Mouse (Mus musculus) hindbrain, embryonic 13.5 days (tissue): ENCODE data around the gene Ruvbl1. TPM values are rescaled to one million over a fixed set of nuclear protein-coding genes. Genes with fewer than 3 reads are reported as not detected.

Experiments
- ATAC-seq: fragments of 200-750 bp; cut with Nextera tagmentation; 2 replicates; pipeline ENCODE4 v1.8.0; 2017; ENCODE audit warnings: moderate TSS enrichment; ENCODE audit not compliant: low FRiP score
- H3K27ac ChIP-seq: fragments of 300-500 bp; sonication (generic); 2 replicates; pipeline ENCODE4 v1.5.1; 2015; ENCODE audit warnings: inconsistent platforms, mild to moderate bottlenecking, moderate library complexity
- H3K27me3 ChIP-seq: fragments of 300-500 bp; sonication (generic); 2 replicates; pipeline ENCODE4 v1.6.1; 2015; ENCODE audit warnings: mild to moderate bottlenecking, inconsistent platforms
- H3K36me3 ChIP-seq: fragments of 300-500 bp; sonication (generic); 2 replicates; pipeline ENCODE4 v1.6.1; 2015; ENCODE audit warnings: mild to moderate bottlenecking, inconsistent platforms
- H3K4me1 ChIP-seq: fragments of 300-500 bp; sonication (generic); replicated peaks from 2 replicates; pipeline ENCODE4 v1.6.1; 2015; ENCODE audit warnings: inconsistent platforms
- H3K4me2 ChIP-seq: fragments of 300-500 bp; sonication (generic); 2 replicates; pipeline ENCODE4 v1.6.1; 2015; ENCODE audit warnings: inconsistent platforms, mild to moderate bottlenecking, moderate library complexity
- H3K4me3 ChIP-seq: fragments of 300-500 bp; sonication (generic); 2 replicates; pipeline ENCODE4 v1.5.1; 2015; ENCODE audit warnings: mild to moderate bottlenecking, inconsistent platforms
- H3K9ac ChIP-seq: fragments of 300-500 bp; sonication (generic); 2 replicates; pipeline ENCODE4 v1.6.1; 2015; ENCODE audit warnings: mild to moderate bottlenecking, inconsistent platforms
- H3K9me3 ChIP-seq: fragments of 300-500 bp; sonication (generic); 2 replicates; pipeline ENCODE4 v1.6.1; 2016; ENCODE audit warnings: inconsistent platforms
- WGBS: fragments of 180-500 bp; shearing (Covaris S2); methylation state at CpG from one replicate; pipeline ENCODE4 v1.1.7; 2015; 5-methylcytosine and 5-hydroxymethylcytosine counted together
- polyA plus RNA-seq: library from polyadenylated mRNA; unstranded; fragments of >200 nt; fragmentation: Nextera tagmentation; extraction: Ambion mirVana; gene quantifications from 2 replicates; pipeline ENCODE4 v1.2.1, GENCODE M21; 2015

Ruvbl1 gene
- polyA plus RNA-seq, result 93.7 and 95.4 TPM in 2 replicates

DNA sequence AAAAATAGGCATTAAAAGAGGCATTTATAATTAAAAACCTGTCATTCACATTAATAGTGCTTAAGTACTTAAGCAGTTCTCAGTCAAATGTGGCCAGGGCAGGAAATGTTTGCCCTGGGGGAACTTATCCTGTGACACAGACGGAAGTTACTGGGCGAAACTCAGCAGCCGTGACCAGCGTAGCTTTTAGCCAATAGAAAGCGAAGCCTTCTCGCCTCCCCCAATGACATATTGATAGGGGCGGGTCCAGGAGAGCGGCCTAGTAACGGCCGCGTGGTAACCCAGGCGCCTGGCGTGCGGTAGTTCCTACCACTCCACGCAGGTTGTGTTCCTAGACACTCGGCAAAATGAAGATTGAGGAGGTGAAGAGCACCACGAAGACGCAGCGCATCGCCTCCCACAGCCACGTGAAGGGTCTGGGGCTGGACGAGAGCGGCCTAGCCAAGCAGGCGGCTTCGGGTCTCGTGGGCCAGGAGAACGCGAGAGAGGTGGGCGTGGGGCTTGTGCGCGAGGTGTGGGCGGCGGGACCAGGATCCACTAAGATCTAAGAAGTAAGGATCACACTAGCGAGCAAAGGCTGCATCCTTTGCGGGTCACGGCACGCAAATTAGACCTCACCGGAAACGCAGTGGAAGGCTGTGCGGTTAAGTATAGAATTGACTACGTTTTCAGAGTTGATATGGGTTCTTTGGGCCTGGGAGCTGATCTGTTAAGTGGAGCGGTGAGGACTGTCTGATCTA is at the start of gene Ruvbl1:
TSS of gene Ruvbl1 (plus strand) at position 229 of the 740 bp plus-strand sequence.
- WGBS, result under 1% methylated on average over 42 of the region's 42 CpGs
- ATAC-seq, result peak; percentile 100
- H3K9me3 ChIP-seq, result no peaks in the 10 kb centered on the region
- H3K9ac ChIP-seq, result peak within 1 kb of the TSS; percentile 83
- H3K27me3 ChIP-seq, result 0 out of 2 replicates have a peak, but pooled peaks cover 7% of the 10 kb centered on the region
- peak within 1 kb of the TSS; percentile 72 for H3K4me3 ChIP-seq
- H3K36me3 ChIP-seq, result peaks cover 30% of the 10 kb centered on the region
- peak within 1 kb of the TSS; percentile 89 for H3K4me2 ChIP-seq
- peaks cover 19% of the 10 kb centered on the region for H3K4me1 ChIP-seq
- H3K27ac ChIP-seq, result peak within 1 kb of the TSS; percentile 20; the same call in 1 of the 2 replicates

DNA sequence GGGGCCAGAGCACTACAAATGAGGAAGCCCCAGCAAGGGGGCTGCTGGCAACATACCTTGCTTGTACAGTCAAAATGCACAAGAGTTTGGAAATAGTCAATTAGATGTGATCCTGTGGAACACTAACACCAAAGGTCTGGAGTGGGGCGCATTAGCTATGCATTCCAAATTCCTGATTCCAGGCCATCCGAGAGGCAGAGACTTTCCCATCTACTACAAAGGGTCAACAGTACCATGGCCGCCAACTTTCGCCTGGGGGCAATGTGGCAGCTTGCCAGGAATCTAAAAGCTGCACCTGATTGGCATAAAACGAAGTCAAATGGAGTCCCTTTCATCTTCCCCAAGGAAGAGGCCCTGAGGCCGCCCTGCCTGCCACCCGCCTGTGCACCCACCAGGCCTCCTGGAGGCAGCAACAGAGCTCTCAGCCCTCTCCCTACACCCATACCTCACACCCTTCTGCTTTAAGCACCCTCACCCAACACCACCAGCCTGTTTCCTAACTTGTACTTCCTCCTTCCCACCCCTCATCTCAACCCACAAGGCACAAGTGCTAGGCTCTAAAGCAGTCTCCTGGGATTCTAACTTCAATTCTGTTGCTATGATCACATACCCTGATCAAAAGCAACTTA is 49.0 kb upstream of the Ruvbl1 start:
- Histone ChIP-seq H3K36me3 (no peaks in the 10 kb centered on the region), H3K9ac (no peak overlapping the region), H3K4me1 (peaks cover 15% of the 10 kb centered on the region), H3K4me3 (no peak overlapping the region), H3K27me3 (no peaks in the 10 kb centered on the region), H3K27ac (no peak overlapping the region), H3K4me2 (no peak overlapping the region), H3K9me3 (no peaks in the 10 kb centered on the region)
- WGBS, result 44% methylated on average over 7 of the region's 7 CpGs
- no peak for ATAC-seq

GRCm38 (mm10) chr6:88431202-88431601 is 34.0 kb upstream of the Ruvbl1 start:
- no peaks in the 10 kb centered on the region for H3K9me3 ChIP-seq
- WGBS, result 42% methylated on average over 4 of the region's 4 CpGs
- no peak overlapping the region for H3K9ac ChIP-seq
- ATAC-seq, result no peak
- H3K36me3 ChIP-seq, result no peaks in the 10 kb centered on the region
- H3K27ac ChIP-seq, result no peak overlapping the region
- no peak overlapping the region for H3K4me3 ChIP-seq
- H3K4me2 ChIP-seq, result no peak overlapping the region
- H3K4me1 ChIP-seq, result no peaks in the 10 kb centered on the region
- H3K27me3 ChIP-seq, result no peaks in the 10 kb centered on the region

DNA sequence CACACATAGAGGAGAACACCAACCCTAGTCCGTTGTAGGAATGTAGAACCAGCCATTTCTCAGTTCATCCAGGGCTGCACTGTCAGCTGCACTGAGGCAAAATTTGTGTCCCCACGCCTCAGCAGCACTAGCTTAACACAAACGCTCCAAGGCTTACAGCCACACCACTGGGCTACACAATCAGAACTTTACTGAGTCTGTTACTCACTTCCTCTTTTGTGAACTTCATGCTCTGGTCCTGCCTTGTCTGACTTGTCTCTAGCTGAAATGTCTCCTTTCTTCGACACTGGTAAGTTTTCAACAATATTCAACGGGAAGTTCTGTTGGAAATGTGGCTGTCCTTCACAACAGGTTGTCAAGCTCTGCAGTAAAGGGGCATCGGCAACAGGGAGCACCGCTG is 29.6 kb upstream of the Ruvbl1 start:
- 0 out of 2 replicates have a peak, but pooled peaks cover 3% of the 10 kb centered on the region for H3K4me1 ChIP-seq
- no peaks in the 10 kb centered on the region for H3K36me3 ChIP-seq
- no peaks in the 10 kb centered on the region for H3K27me3 ChIP-seq
- H3K27ac ChIP-seq, result no peak overlapping the region
- no peaks in the 10 kb centered on the region for H3K9me3 ChIP-seq
- H3K4me2 ChIP-seq, result no peak overlapping the region
- WGBS, result 92% methylated on average over 7 of the region's 7 CpGs
- H3K9ac ChIP-seq, result no peak overlapping the region
- H3K4me3 ChIP-seq, result no peak overlapping the region
- ATAC-seq, result no peak

DNA sequence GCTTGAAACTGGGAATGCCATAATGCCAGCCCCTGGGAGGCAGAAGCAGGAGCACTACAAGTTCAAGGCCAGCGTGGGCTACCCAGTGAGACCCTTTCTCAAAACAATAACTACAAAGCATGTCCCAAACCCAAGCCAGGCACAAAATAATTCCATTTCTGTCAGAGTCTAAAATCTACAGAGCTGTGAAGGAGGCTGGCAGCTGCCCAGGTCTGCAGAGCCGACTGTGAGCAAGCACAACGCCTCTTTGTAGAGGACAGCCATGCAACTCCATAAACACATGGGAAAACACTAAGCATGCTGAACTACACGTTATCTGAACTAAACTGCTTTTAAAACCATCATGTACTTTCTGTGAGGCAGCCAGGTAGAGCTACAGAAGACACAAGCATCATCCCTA is 26.2 kb upstream of the Ruvbl1 start:
- no peak overlapping the region for H3K9ac ChIP-seq
- H3K4me2 ChIP-seq, result no peak overlapping the region
- H3K36me3 ChIP-seq, result no peaks in the 10 kb centered on the region
- no peak overlapping the region for H3K4me3 ChIP-seq
- 0 out of 2 replicates have a peak, but pooled peaks cover 9% of the 10 kb centered on the region for H3K4me1 ChIP-seq
- H3K9me3 ChIP-seq, result no peaks in the 10 kb centered on the region
- WGBS, result 85% methylated on average over 4 of the region's 4 CpGs
- ATAC-seq, result no peak
- no peaks in the 10 kb centered on the region for H3K27me3 ChIP-seq
- H3K27ac ChIP-seq, result no peak overlapping the region

GRCm38 (mm10) chr6:88442551-88442950 is 22.7 kb upstream of the Ruvbl1 start:
- H3K27ac ChIP-seq, result no peak overlapping the region
- H3K4me3 ChIP-seq, result no peak overlapping the region
- H3K9me3 ChIP-seq, result no peaks in the 10 kb centered on the region
- H3K4me1 ChIP-seq, result peaks cover 29% of the 10 kb centered on the region
- no peak overlapping the region for H3K4me2 ChIP-seq
- 72% methylated on average over 3 of the region's 3 CpGs for WGBS
- H3K9ac ChIP-seq, result no peak overlapping the region
- H3K27me3 ChIP-seq, result no peaks in the 10 kb centered on the region
- no peak for ATAC-seq
- H3K36me3 ChIP-seq, result no peaks in the 10 kb centered on the region

GRCm38 (mm10) chr6:88443446-88443845 is 21.8 kb upstream of the Ruvbl1 start:
- 77% methylated on average over 3 of the region's 3 CpGs for WGBS

DNA sequence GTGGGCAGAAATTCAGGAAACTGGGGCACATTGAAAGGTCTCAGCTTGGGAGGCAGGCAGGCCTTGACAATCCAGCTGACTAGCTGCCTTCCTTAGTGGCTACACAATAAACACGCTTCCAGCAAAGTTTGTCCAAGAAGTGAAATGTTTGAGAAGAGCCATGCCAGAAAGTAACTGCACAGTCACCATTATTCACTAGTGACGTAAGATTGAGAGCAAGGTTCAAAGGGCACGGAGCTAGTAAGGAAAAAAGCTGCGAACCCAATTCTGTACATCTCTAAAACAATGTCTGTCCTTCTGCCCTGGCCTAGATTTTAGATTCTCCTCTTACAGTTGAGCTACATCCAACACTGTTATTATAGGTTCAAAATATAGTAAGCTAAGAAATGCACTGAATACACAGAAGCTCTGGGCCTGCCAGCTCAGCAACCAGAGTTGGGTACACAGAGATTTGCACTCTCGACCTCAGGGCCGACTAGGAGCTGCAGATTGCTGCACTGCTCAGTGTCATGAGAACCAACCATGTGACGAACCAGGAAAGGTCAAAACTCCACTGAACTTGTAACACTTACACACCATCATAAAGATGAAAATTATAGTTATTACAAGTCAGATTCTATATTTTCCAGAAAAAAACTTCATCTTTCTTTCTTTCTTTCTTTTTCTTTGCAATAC is 21.0 kb upstream of the Ruvbl1 start:
- H3K27ac ChIP-seq, result no peak overlapping the region
- no peaks in the 10 kb centered on the region for H3K9me3 ChIP-seq
- WGBS, result 81% methylated on average over 7 of the region's 7 CpGs

More at GRCm38 (mm10) chr6:88443446-88443845, 21.8 kb upstream of the Ruvbl1 start:
- no peaks in the 10 kb centered on the region for H3K27me3 ChIP-seq
- no peak overlapping the region for H3K27ac ChIP-seq
- H3K4me1 ChIP-seq, result peaks cover 29% of the 10 kb centered on the region
- no peak for ATAC-seq
- no peaks in the 10 kb centered on the region for H3K9me3 ChIP-seq
- no peak overlapping the region for H3K4me3 ChIP-seq
- H3K4me2 ChIP-seq, result no peak overlapping the region
- no peaks in the 10 kb centered on the region for H3K36me3 ChIP-seq
- H3K9ac ChIP-seq, result no peak overlapping the region

GRCm38 (mm10) chr6:88445661-88446060 is 19.5 kb upstream of the Ruvbl1 start:
- peaks cover 26% of the 10 kb centered on the region for H3K4me1 ChIP-seq
- H3K36me3 ChIP-seq, result no peaks in the 10 kb centered on the region
- no peaks in the 10 kb centered on the region for H3K9me3 ChIP-seq
- 0 out of 2 replicates have a peak, but pooled peaks cover 11% of the 10 kb centered on the region for H3K27me3 ChIP-seq
- H3K4me2 ChIP-seq, result peak overlapping the region; percentile 68
- ATAC-seq, result no peak
- 15% methylated on average over 5 of the region's 5 CpGs for WGBS
- no peak overlapping the region for H3K27ac ChIP-seq
- H3K4me3 ChIP-seq, result peak overlapping the region; percentile 87
- peak overlapping the region; percentile 93 for H3K9ac ChIP-seq

More for the DNA sequence above, 21.0 kb upstream of the Ruvbl1 start:
- no peak for ATAC-seq
- Histone ChIP-seq H3K36me3 (no peaks in the 10 kb centered on the region), H3K4me2 (no peak overlapping the region), H3K4me1 (peaks cover 29% of the 10 kb centered on the region), H3K4me3 (no peak overlapping the region), H3K27me3 (0 out of 2 replicates have a peak, but pooled peaks cover 3% of the 10 kb centered on the region), H3K9ac (no peak overlapping the region)

DNA sequence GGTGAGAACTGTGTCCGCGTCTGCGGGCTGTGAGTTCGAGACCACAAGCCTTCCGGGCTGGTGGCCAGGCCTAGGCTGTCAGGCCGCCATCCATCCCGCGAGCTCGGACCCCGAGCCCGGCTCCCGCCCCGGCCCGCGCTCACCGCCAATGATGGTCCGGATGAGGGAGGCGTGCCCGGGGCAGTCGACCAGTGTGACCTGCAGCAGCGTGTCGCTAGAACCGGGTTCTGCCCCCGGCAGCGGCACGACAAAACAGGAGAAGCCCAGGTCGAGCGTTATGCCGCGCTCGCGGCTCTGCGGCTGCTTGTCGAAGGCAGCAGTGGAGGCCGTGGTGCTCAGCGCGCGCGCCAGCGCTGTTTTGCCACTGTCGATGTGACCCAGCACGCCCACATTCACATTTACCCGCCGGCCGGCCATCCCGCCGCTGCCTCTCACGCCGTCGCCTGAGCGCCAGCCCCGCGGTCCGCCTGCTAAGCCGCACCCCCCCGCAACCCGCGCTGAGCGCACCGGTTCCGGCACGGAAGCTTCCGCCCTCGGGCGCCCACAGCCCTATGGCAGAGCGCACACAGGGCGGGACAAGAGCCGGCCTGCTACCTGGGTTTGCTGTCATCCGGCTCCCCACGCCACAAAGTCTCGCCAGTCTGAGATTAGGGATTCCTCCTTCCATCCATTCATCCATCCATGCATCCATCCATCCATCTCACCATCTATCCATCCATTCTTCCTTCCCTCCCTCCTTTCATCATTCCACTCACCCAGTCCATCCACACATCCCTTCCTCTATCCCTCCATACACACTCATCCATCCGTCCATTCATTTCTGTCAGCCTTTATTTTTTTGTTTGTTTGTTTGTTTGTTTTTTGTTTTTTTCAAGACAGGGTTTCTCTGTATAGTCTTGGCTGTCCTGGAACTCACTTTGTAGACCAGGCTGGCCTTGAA is 18.9 kb upstream of the Ruvbl1 start, which contains the start of gene Eefsec:
TSS of gene Eefsec (minus strand) at position 477 of the 940 bp plus-strand sequence.
- no peaks in the 10 kb centered on the region for H3K9me3 ChIP-seq
- peak within 1 kb of the TSS; percentile 87 for H3K4me3 ChIP-seq
- peaks cover 26% of the 10 kb centered on the region for H3K4me1 ChIP-seq
- 0 out of 2 replicates have a peak, but pooled peaks cover 11% of the 10 kb centered on the region for H3K27me3 ChIP-seq
- peak within 1 kb of the TSS; percentile 68 for H3K4me2 ChIP-seq
- peak within 1 kb of the TSS; percentile 84 for H3K27ac ChIP-seq
- peak within 1 kb of the TSS; percentile 93 for H3K9ac ChIP-seq
- ATAC-seq, result peak; percentile 93
- no peaks in the 10 kb centered on the region for H3K36me3 ChIP-seq
- under 1% methylated on average over 65 of the region's 72 CpGs for WGBS

DNA sequence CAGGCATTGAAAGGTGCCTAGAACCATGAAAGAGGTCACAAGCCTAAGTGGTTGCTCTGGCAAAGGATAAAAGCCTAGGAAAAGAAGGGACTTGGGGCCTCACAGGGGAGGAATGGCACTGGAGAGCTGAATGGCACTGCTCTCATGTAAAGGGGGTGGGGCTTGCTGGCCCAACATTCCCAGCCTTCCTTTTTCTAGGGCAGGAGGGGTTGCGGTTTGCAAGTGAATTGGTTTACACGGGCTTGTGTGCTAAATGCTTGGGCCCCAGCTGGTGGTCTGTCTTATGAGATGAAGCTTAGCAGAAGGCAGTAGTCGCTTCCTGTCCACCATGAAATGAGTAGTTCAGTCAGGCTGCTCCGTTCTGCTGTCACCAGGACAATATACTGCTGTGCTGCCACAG is 17.8 kb upstream of the Ruvbl1 start:
- Histone ChIP-seq H3K9ac (no peak overlapping the region), H3K4me2 (no peak overlapping the region), H3K4me3 (no peak overlapping the region), H3K27me3 (0 out of 2 replicates have a peak, but pooled peaks cover 14% of the 10 kb centered on the region), H3K36me3 (no peaks in the 10 kb centered on the region), H3K4me1 (peaks cover 26% of the 10 kb centered on the region), H3K9me3 (no peaks in the 10 kb centered on the region), H3K27ac (no peak overlapping the region)
- WGBS, result 18% methylated on average over 4 of the region's 4 CpGs
- ATAC-seq, result no peak
